Mouse (Mus musculus): ENCODE measurements at regions not wholly inside any gene's neighbourhood (a gene's known extent, or its start where the extent isn't known, plus 50 kb on each side); places are given as distances from the start of the nearest gene placed in this dataset.

- no peak overlapping the region for H3K9ac ChIP-seq (ENCODE audit: low read depth, low read length)
- H3K4me1 ChIP-seq (ENCODE audit: control insufficient read depth, insufficient read depth, low read length): no peaks in the 10 kb centered on the region
- no peak for DNase-seq
- H3K4me3 ChIP-seq: no peak overlapping the region
- no peaks in the 10 kb centered on the region for H3K27me3 ChIP-seq (ENCODE audit: control insufficient read depth, insufficient read depth, low read length)
- H3K36me3 ChIP-seq (ENCODE audit: control insufficient read depth, insufficient read depth, low read length): no peaks in the 10 kb centered on the region
- intact Hi-C loops (cut with DNase I): no loop called here
- 53% methylated on average over 1 of the region's 1 CpGs for WGBS
- TF ChIP-seq EP300 (IDR thresholded peaks at IDR 0.05; ENCODE audit: insufficient read depth, low read depth, low read length) (no peak), POLR2A (IDR thresholded peaks at IDR 0.05; ENCODE audit: insufficient read depth, low read depth, low read length) (no peak), CTCF (IDR thresholded peaks at IDR 0.05) (no peak)
- no peaks in the 10 kb centered on the region for H3K79me2 ChIP-seq (replicated peaks; ENCODE audit: control insufficient read depth, insufficient read depth, low read length)
- no peak overlapping the region for H3K27ac ChIP-seq
Observed at GRCm38 (mm10) chr8:76748471-76748870, 150.8 kb upstream of the Nr3c2 start.

GRCm38 (mm10) chr8:76750286-76750685, 149.0 kb upstream of the Nr3c2 start:
- H3K9ac ChIP-seq (ENCODE audit: low read depth, low read length): no peak overlapping the region
- WGBS: 74% methylated on average over 4 of the region's 4 CpGs
- no peak overlapping the region for H3K4me3 ChIP-seq
- H3K27ac ChIP-seq: no peak overlapping the region
- H3K27me3 ChIP-seq (ENCODE audit: control insufficient read depth, insufficient read depth, low read length): no peaks in the 10 kb centered on the region
- intact Hi-C loops (cut with DNase I): no loop called here
- no peaks in the 10 kb centered on the region for H3K36me3 ChIP-seq (ENCODE audit: control insufficient read depth, insufficient read depth, low read length)
- TF ChIP-seq EP300 (IDR thresholded peaks at IDR 0.05; ENCODE audit: insufficient read depth, low read depth, low read length) (no peak), CTCF (IDR thresholded peaks at IDR 0.05) (no peak), POLR2A (IDR thresholded peaks at IDR 0.05; ENCODE audit: insufficient read depth, low read depth, low read length) (no peak)
- DNase-seq: no peak
- no peaks in the 10 kb centered on the region for H3K4me1 ChIP-seq (ENCODE audit: control insufficient read depth, insufficient read depth, low read length)
- H3K79me2 ChIP-seq (replicated peaks; ENCODE audit: control insufficient read depth, insufficient read depth, low read length): no peaks in the 10 kb centered on the region

- no peak for TF ChIP-seq CTCF (IDR thresholded peaks at IDR 0.05)
- TF ChIP-seq POLR2A (IDR thresholded peaks at IDR 0.05; ENCODE audit: insufficient read depth, low read depth, low read length): no peak
- TF ChIP-seq EP300 (IDR thresholded peaks at IDR 0.05; ENCODE audit: insufficient read depth, low read depth, low read length): no peak
- H3K27me3 ChIP-seq (ENCODE audit: control insufficient read depth, insufficient read depth, low read length): no peaks in the 10 kb centered on the region
- DNase-seq: no peak
- 69% methylated on average over 3 of the region's 3 CpGs for WGBS
- H3K27ac ChIP-seq: no peak overlapping the region
- no peaks in the 10 kb centered on the region for H3K79me2 ChIP-seq (replicated peaks; ENCODE audit: control insufficient read depth, insufficient read depth, low read length)
- intact Hi-C loops (cut with DNase I): no loop called here
- H3K4me3 ChIP-seq: no peak overlapping the region
- H3K36me3 ChIP-seq (ENCODE audit: control insufficient read depth, insufficient read depth, low read length): no peaks in the 10 kb centered on the region
- H3K9ac ChIP-seq (ENCODE audit: low read depth, low read length): no peak overlapping the region
- no peaks in the 10 kb centered on the region for H3K4me1 ChIP-seq (ENCODE audit: control insufficient read depth, insufficient read depth, low read length)
Observed at GRCm38 (mm10) chr8:76754166-76754565, 145.1 kb upstream of the Nr3c2 start.

GRCm38 (mm10) chr8:76764201-76764600, 135.0 kb upstream of the Nr3c2 start:
- intact Hi-C loops (cut with DNase I): no loop called here
- Histone ChIP-seq H3K9ac (ENCODE audit: low read depth, low read length) (no peak overlapping the region), H3K79me2 (replicated peaks; ENCODE audit: control insufficient read depth, insufficient read depth, low read length) (no peaks in the 10 kb centered on the region), H3K36me3 (ENCODE audit: control insufficient read depth, insufficient read depth, low read length) (no peaks in the 10 kb centered on the region), H3K27me3 (ENCODE audit: control insufficient read depth, insufficient read depth, low read length) (no peaks in the 10 kb centered on the region), H3K4me1 (ENCODE audit: control insufficient read depth, insufficient read depth, low read length) (no peaks in the 10 kb centered on the region), H3K4me3 (no peak overlapping the region), H3K27ac (no peak overlapping the region)
- DNase-seq: no peak
- 52% methylated on average over 3 of the region's 3 CpGs for WGBS
- TF ChIP-seq EP300 (IDR thresholded peaks at IDR 0.05; ENCODE audit: insufficient read depth, low read depth, low read length) (no peak), CTCF (IDR thresholded peaks at IDR 0.05) (no peak), POLR2A (IDR thresholded peaks at IDR 0.05; ENCODE audit: insufficient read depth, low read depth, low read length) (no peak)

GRCm38 (mm10) chr8:76768302-76768701, 130.9 kb upstream of the Nr3c2 start:
- H3K27me3 ChIP-seq (ENCODE audit: control insufficient read depth, insufficient read depth, low read length): no peaks in the 10 kb centered on the region
- TF ChIP-seq CTCF (IDR thresholded peaks at IDR 0.05): no peak
- 82% methylated on average over 5 of the region's 5 CpGs for WGBS
- intact Hi-C loops (cut with DNase I): no loop called here
- DNase-seq: no peak
- H3K4me1 ChIP-seq (ENCODE audit: control insufficient read depth, insufficient read depth, low read length): no peaks in the 10 kb centered on the region
- no peak overlapping the region for H3K27ac ChIP-seq
- H3K9ac ChIP-seq (ENCODE audit: low read depth, low read length): no peak overlapping the region
- H3K4me3 ChIP-seq: no peak overlapping the region
- H3K79me2 ChIP-seq (replicated peaks; ENCODE audit: control insufficient read depth, insufficient read depth, low read length): no peaks in the 10 kb centered on the region
- H3K36me3 ChIP-seq (ENCODE audit: control insufficient read depth, insufficient read depth, low read length): no peaks in the 10 kb centered on the region

GRCm38 (mm10) chr8:76787744-76788143, 111.5 kb upstream of the Nr3c2 start:
- H3K36me3 ChIP-seq (ENCODE audit: control insufficient read depth, insufficient read depth, low read length): no peaks in the 10 kb centered on the region
- intact Hi-C loops (cut with DNase I): no loop called here

More at GRCm38 (mm10) chr8:76787744-76788143, 111.5 kb upstream of the Nr3c2 start:
- Histone ChIP-seq H3K9ac (ENCODE audit: low read depth, low read length) (no peak overlapping the region), H3K27me3 (ENCODE audit: control insufficient read depth, insufficient read depth, low read length) (no peaks in the 10 kb centered on the region), H3K27ac (no peak overlapping the region), H3K79me2 (replicated peaks; ENCODE audit: control insufficient read depth, insufficient read depth, low read length) (no peaks in the 10 kb centered on the region), H3K4me3 (no peak overlapping the region), H3K4me1 (ENCODE audit: control insufficient read depth, insufficient read depth, low read length) (no peaks in the 10 kb centered on the region)
- WGBS: 76% methylated on average over 1 of the region's 1 CpGs
- TF ChIP-seq CTCF (IDR thresholded peaks at IDR 0.05) (peak; percentile 40), EP300 (IDR thresholded peaks at IDR 0.05; ENCODE audit: insufficient read depth, low read depth, low read length) (no peak)
- no peak for DNase-seq
